Mouse (Mus musculus) cerebellum, postnatal 4 days (tissue): ENCODE data around the gene Iqcj.
A peak's percentile ranks its signal among the peaks of the same experiment; 100 is the strongest.

Experiments
- DNase-seq, 2 experiments: peaks; one replicate each; pipeline ENCODE4 v3.0.0; 2022; ENCODE audit warnings: low spot score in 2 of 2, mixed read lengths in 1 of 2

Iqcj gene

GRCm38 (mm10) chr3:67954459-67955065 lies 62.5 kb downstream of the Iqcj start:
- no peak for DNase-seq

- DNase-seq, result no peak
These were observed 67.7 kb downstream of the Iqcj start for GRCm38 (mm10) chr3:67959672-67960071.

GRCm38 (mm10) chr3:67960133-67960532 lies 68.1 kb downstream of the Iqcj start:
- DNase-seq, result no peak

GRCm38 (mm10) chr3:67960727-67961126 lies 68.7 kb downstream of the Iqcj start:
- peak in 1 of 2 experiments; percentile 8 for DNase-seq

- DNase-seq, result no peak
These were observed 70.1 kb downstream of the Iqcj start for GRCm38 (mm10) chr3:67961934-67962639.

- DNase-seq, result no peak
These were observed 82.4 kb downstream of the Iqcj start for GRCm38 (mm10) chr3:67974340-67974998.

- DNase-seq, result no peak
These were observed 88.0 kb downstream of the Iqcj start for GRCm38 (mm10) chr3:67980006-67980405.

- DNase-seq, result no peak
These were observed 91.3 kb downstream of the Iqcj start for GRCm38 (mm10) chr3:67983329-67983728.

- no peak for DNase-seq
These were observed 110.4 kb downstream of the Iqcj start for GRCm38 (mm10) chr3:68002415-68002814.

- DNase-seq, result no peak
These were observed 120.3 kb downstream of the Iqcj start for GRCm38 (mm10) chr3:68012342-68012741.

- DNase-seq, result no peak
These were observed 123.8 kb downstream of the Iqcj start for GRCm38 (mm10) chr3:68015786-68016185.

GRCm38 (mm10) chr3:68019401-68019800 lies 127.4 kb downstream of the Iqcj start:
- no peak for DNase-seq

- no peak for DNase-seq
These were observed 144.1 kb downstream of the Iqcj start for GRCm38 (mm10) chr3:68036097-68036496.

- no peak for DNase-seq
These were observed 150.9 kb downstream of the Iqcj start for GRCm38 (mm10) chr3:68042951-68043350.

- DNase-seq, result peak in 1 of 2 experiments; percentile 34
These were observed 153.7 kb downstream of the Iqcj start for GRCm38 (mm10) chr3:68045475-68046416.

- no peak for DNase-seq
These were observed 161.5 kb downstream of the Iqcj start for GRCm38 (mm10) chr3:68053538-68053937.

- no peak for DNase-seq
These were observed 163.1 kb downstream of the Iqcj start for GRCm38 (mm10) chr3:68055071-68055470.

- DNase-seq, result peak; percentile 63 to 75
These were observed 164.6 kb downstream of the Iqcj start for GRCm38 (mm10) chr3:68056373-68057275.

- peak in 1 of 2 experiments; percentile 59 for DNase-seq
These were observed 167.3 kb downstream of the Iqcj start for GRCm38 (mm10) chr3:68059162-68059800.

GRCm38 (mm10) chr3:68064731-68065130 lies 172.7 kb downstream of the Iqcj start, which contains the start of gene Schip1:
Schip1 (plus strand) TSS chr3:68064802.
- DNase-seq, result no peak
